Comparison of ENCODE assay signal across 12 mouse cellular contexts in the genomic region with DNA sequence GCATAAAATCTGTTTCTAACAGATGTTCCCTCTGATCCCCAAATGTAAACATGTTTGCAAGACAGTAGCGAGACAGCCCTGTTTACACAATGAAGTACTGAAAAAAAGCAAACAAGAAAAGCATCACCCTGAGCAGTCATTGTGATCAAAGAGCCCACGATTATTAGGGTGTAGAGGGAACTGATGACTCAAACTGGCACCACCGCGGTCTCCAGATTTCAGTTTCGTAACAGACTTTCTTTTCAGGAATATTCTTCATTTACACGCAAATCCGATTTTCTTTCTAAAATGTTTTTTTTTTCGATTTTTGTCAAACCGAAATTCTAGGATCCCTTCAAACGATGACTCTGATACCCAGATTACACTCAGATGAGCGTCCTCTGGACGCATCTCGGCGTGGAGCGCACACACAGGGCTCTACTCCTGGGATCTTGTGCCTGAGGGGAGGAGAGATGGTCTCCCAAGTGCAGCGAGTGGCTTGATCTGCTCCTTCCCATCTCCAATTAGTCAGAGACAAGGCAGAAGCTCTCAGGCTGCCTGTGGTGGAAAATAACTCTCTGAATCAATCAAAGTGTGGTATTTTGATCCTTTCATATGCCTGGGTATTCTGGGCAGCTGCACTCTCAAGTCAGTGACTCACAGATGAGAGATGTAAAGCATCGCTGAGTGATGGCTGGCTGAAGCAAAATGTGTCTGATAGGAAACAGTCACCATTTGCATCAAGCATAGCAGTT.
DNase-seq lines count a peak whose midpoint lies in the region; ATAC-seq and TF ChIP-seq lines count a peak whose summit lies in the region.
"Had no signal": no experiment of that assay in that cellular context is flagged by ENCODE, and none has a peak within 500 bp of the region (broad histone marks: within the 10 kb centered on the region; RNA-seq: fewer than 3 reads in every experiment).

No protein-coding gene starts in this region.

- peak overlapping the region; percentile 60 for H3K27ac ChIP-seq in hindbrain, embryonic 12.5 days
- H3K27ac ChIP-seq in hindbrain, embryonic 10.5 days: no peak overlapping the region
- 0 out of 2 replicates have a peak overlapping the region, but pooled peaks have one; percentile 51 for H3K27ac ChIP-seq in forebrain, postnatal 0 days (ENCODE audit: low read depth, low read length)
- H3K27ac ChIP-seq in liver, postnatal 0 days (ENCODE audit: low read depth): no peak overlapping the region
- H3K27ac ChIP-seq: kidney, postnatal 0 days had no signal

- H3K36me3 ChIP-seq in hindbrain, embryonic 12.5 days: no peaks in the 10 kb centered on the region
- H3K36me3 ChIP-seq in hindbrain, embryonic 10.5 days: no peaks in the 10 kb centered on the region
- no peaks in the 10 kb centered on the region for H3K36me3 ChIP-seq in forebrain, postnatal 0 days (ENCODE audit: insufficient read depth)
- no peaks in the 10 kb centered on the region for H3K36me3 ChIP-seq in liver, postnatal 0 days (replicated peaks; ENCODE audit: insufficient read depth, low read length)

- H3K4me1 ChIP-seq in hindbrain, embryonic 12.5 days: peaks cover 10% of the 10 kb centered on the region
- no peaks in the 10 kb centered on the region for H3K4me1 ChIP-seq in hindbrain, embryonic 10.5 days (replicated peaks)
- H3K4me1 ChIP-seq in forebrain, postnatal 0 days (ENCODE audit: insufficient read depth): no peaks in the 10 kb centered on the region
- peaks cover 10% of the 10 kb centered on the region for H3K4me1 ChIP-seq in liver, postnatal 0 days (ENCODE audit: insufficient read depth)

- no peak for TF ChIP-seq CTCF in forebrain, postnatal 0 days (IDR thresholded peaks at IDR 0.05; ENCODE audit: low read depth)
- no peak for TF ChIP-seq CTCF in liver, postnatal 0 days (IDR thresholded peaks at IDR 0.05; ENCODE audit: low read depth)

- DNase-seq in hindbrain, embryonic 10.5 days (ENCODE audit: low spot score): no peak
- peak; percentile 59 for DNase-seq in right cerebral cortex, adult 18-20 months
- DNase-seq in right cerebral cortex, postnatal 4 days: no peak
- no peak for DNase-seq in forebrain, postnatal 0 days
- DNase-seq in spleen, postnatal 36 days (ENCODE audit: low spot score in 2 of 2): no peak
- no peak for DNase-seq in liver, postnatal 0 days
- DNase-seq: cerebellum, postnatal 36 days; gastrocnemius, postnatal 14 days; heart, postnatal 36 days had no signal

- TF ChIP-seq EP300 in liver, postnatal 0 days (IDR thresholded peaks at IDR 0.05; ENCODE audit: low read depth): no peak

- WGBS in hindbrain, embryonic 12.5 days: 75% methylated on average over 17 of the region's 17 CpGs
- 81% methylated on average over 17 of the region's 17 CpGs for WGBS in hindbrain, embryonic 10.5 days
- WGBS in forebrain, postnatal 0 days: 59% methylated on average over 17 of the region's 17 CpGs
- 69% methylated on average over 17 of the region's 17 CpGs for WGBS in liver, postnatal 0 days (ENCODE audit: insufficient replicate concordance)

- no peak for ATAC-seq in hindbrain, embryonic 12.5 days (ENCODE audit: low FRiP score)
- peak; percentile 52 for ATAC-seq in forebrain, postnatal 0 days
- ATAC-seq in erythroblast, adult 5-6 weeks (replicated peaks; ENCODE audit: low FRiP score, poor library complexity, severe bottlenecking): no peak
- ATAC-seq in liver, postnatal 0 days: no peak

- no peaks in the 10 kb centered on the region for H3K27me3 ChIP-seq in hindbrain, embryonic 12.5 days
- no peaks in the 10 kb centered on the region for H3K27me3 ChIP-seq in hindbrain, embryonic 10.5 days (ENCODE audit: insufficient read depth, poor library complexity, severe bottlenecking)
- H3K27me3 ChIP-seq in forebrain, postnatal 0 days (ENCODE audit: insufficient read depth, low read length): no peaks in the 10 kb centered on the region
- no peaks in the 10 kb centered on the region for H3K27me3 ChIP-seq in liver, postnatal 0 days (ENCODE audit: insufficient read depth, low read length)

- H3K4me3 ChIP-seq in hindbrain, embryonic 12.5 days: no peak overlapping the region
- H3K4me3 ChIP-seq in hindbrain, embryonic 10.5 days: no peak overlapping the region
- H3K4me3 ChIP-seq in forebrain, postnatal 0 days (ENCODE audit: low read depth, low read length): no peak overlapping the region
- H3K4me3 ChIP-seq in liver, postnatal 0 days (ENCODE audit: low read depth, low read length): no peak overlapping the region

- no peak overlapping the region for H3K4me2 ChIP-seq in hindbrain, embryonic 12.5 days (replicated peaks)
- no peak overlapping the region for H3K4me2 ChIP-seq in forebrain, postnatal 0 days (ENCODE audit: low read depth)
- H3K4me2 ChIP-seq in liver, postnatal 0 days (ENCODE audit: low read depth, low read length): no peak overlapping the region

- no peak overlapping the region for H3K9ac ChIP-seq in hindbrain, embryonic 12.5 days
- H3K9ac ChIP-seq in forebrain, postnatal 0 days: no peak overlapping the region
- H3K9ac ChIP-seq in liver, postnatal 0 days (replicated peaks): no peak overlapping the region

- H3K9me3 ChIP-seq in hindbrain, embryonic 12.5 days (replicated peaks): no peaks in the 10 kb centered on the region
- no peaks in the 10 kb centered on the region for H3K9me3 ChIP-seq in hindbrain, embryonic 10.5 days
- no peaks in the 10 kb centered on the region for H3K9me3 ChIP-seq in forebrain, postnatal 0 days (ENCODE audit: low read length)
- H3K9me3 ChIP-seq in liver, postnatal 0 days (ENCODE audit: low read length): no peaks in the 10 kb centered on the region

Comparison
In these comparisons a context has a peak if more than half of its experiments do, and no peak if none do; other contexts are left out.
1. H3K27ac ChIP-seq: peak in hindbrain, embryonic 12.5 days (single experiment) and forebrain, postnatal 0 days (single experiment); none in hindbrain, embryonic 10.5 days (single experiment) and liver, postnatal 0 days (single experiment).